Mouse (Mus musculus): ENCODE data around the gene Tmeff2.

The Tmeff2 gene

GRCm38 (mm10) chr1:51189008-51189407, 288.6 kb downstream of the Tmeff2 start:
- in situ Hi-C loops (cut with MboI; ENCODE audit: unreplicated experiment in 2 of 2), result no loop called here

GRCm38 (mm10) chr1:51191253-51191652, 290.8 kb downstream of the Tmeff2 start:
- in situ Hi-C loops (cut with MboI; ENCODE audit: unreplicated experiment in 2 of 2), result no loop called here

GRCm38 (mm10) chr1:51191872-51192613, 291.6 kb downstream of the Tmeff2 start:
- in situ Hi-C loops (cut with MboI; ENCODE audit: unreplicated experiment in 2 of 2), result no loop called here

- in situ Hi-C loops (cut with MboI; ENCODE audit: unreplicated experiment in 2 of 2), result no loop called here
Observed at GRCm38 (mm10) chr1:51199088-51199830, 298.8 kb downstream of the Tmeff2 start.

- in situ Hi-C loops (cut with MboI; ENCODE audit: unreplicated experiment in 2 of 2), result no loop called here
Observed at GRCm38 (mm10) chr1:51199954-51200353, 299.5 kb downstream of the Tmeff2 start.

GRCm38 (mm10) chr1:51215631-51216030, 315.2 kb downstream of the Tmeff2 start:
- in situ Hi-C loops (cut with MboI; ENCODE audit: unreplicated experiment in 2 of 2), result no loop called here

- in situ Hi-C loops (cut with MboI; ENCODE audit: unreplicated experiment in 2 of 2), result no loop called here
Observed at GRCm38 (mm10) chr1:51216292-51217050, 316.0 kb downstream of the Tmeff2 start.

- in situ Hi-C loops (cut with MboI; ENCODE audit: unreplicated experiment in 2 of 2), result no loop called here
Observed at GRCm38 (mm10) chr1:51217227-51217626, 316.8 kb downstream of the Tmeff2 start.

GRCm38 (mm10) chr1:51225156-51225555, 324.7 kb downstream of the Tmeff2 start:
- in situ Hi-C loops (cut with MboI; ENCODE audit: unreplicated experiment in 2 of 2), result no loop called here

Data from v-Abl transformed pro-B cells (cell line).